Mouse (Mus musculus) myocyte (in vitro differentiated cells): ENCODE data around the gene Ptpn6.

Experiments used
- CEBPB ChIP-seq: IDR thresholded peaks from 2 replicates; pipeline ENCODE4 v1.6.1; 2011; ENCODE audit warnings: mild to moderate bottlenecking, moderate library complexity; ENCODE audit not compliant: poor library complexity, insufficient read depth, severe bottlenecking
- POLR2A ChIP-seq: IDR thresholded peaks from one replicate; pipeline ENCODE4 v1.6.1; 2011; ENCODE audit warnings: low read depth, mild to moderate bottlenecking, control low read depth, moderate library complexity; ENCODE audit not compliant: insufficient read length
- POLR2AphosphoS2 ChIP-seq: IDR thresholded peaks from one replicate; pipeline ENCODE4 v1.6.1; 2011; ENCODE audit warnings: low read depth, control low read depth; ENCODE audit not compliant: insufficient read length
- REST ChIP-seq: IDR thresholded peaks from one replicate; pipeline ENCODE4 v1.6.1; 2011; ENCODE audit warnings: mild to moderate bottlenecking, control low read depth, moderate library complexity; ENCODE audit not compliant: insufficient read depth, insufficient read length
- TCF12 ChIP-seq: IDR thresholded peaks from one replicate; pipeline ENCODE4 v1.6.1; 2011; ENCODE audit warnings: mild to moderate bottlenecking, control low read depth; ENCODE audit not compliant: poor library complexity, insufficient read depth, severe bottlenecking

- no peak for TF ChIP-seq POLR2A
- no peak for TF ChIP-seq POLR2AphosphoS2
- no peak for TF ChIP-seq REST
- TF ChIP-seq CEBPB: no peak
- TF ChIP-seq TCF12: no peak
Observed at GRCm38 (mm10) chr6:124734417-124734816, 4.1 kb downstream of the Ptpn6 start.
